ENCODE assay signal across 13 mouse cellular contexts in the genomic region with DNA sequence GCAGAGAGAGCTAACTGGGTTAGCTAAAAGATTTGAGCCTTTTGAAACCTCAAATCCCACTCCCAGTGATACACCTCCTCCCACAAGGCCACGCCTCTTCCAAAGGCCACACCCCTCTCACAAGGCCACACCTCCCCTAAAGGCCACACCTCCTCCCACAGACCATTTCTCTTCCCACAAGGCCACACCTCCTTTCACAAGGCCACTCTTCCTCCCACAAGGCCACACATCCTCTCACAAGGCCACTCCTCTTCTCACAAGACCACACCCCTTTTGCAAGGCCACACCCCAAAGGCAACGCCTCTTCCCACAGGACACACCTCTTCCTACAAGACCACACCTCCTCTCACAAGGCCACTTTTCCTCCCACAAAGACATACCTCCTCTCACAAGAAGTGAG. TPM values are rescaled to one million over a fixed set of nuclear protein-coding genes. Genes with fewer than 3 reads are reported as not detected.
DNase-seq lines count a peak whose midpoint lies in the region; ATAC-seq lines count a peak whose summit lies in the region.
"Had no signal": no experiment of that assay in that cellular context is flagged by ENCODE, and none has a peak within 500 bp of the region (broad histone marks: within the 10 kb centered on the region; RNA-seq: fewer than 3 reads in every experiment).

No protein-coding gene starts in this region.

- DNase-seq in adrenal gland, adult 2 months, result peak; percentile 30
- no peak for DNase-seq in adrenal gland, adult 18-20 months (ENCODE audit: low spot score in 2 of 2)
- DNase-seq in thymus, postnatal 0 days (ENCODE audit: low spot score), result peak; percentile 56
- no peak for DNase-seq in thymus, postnatal 10 days (ENCODE audit: low spot score in 2 of 2)
- peak; percentile 69 for DNase-seq in testis, postnatal 14 days (ENCODE audit: low spot score)
- no peak for DNase-seq in heart, postnatal 14 days
- no peak for DNase-seq in right cerebral cortex, adult 2 months (ENCODE audit: low spot score in 2 of 2)
- DNase-seq: cerebellum, adult 9-10 months had no signal

- peak; percentile 16; the same call in 1 of the 2 replicates for ATAC-seq in erythroblast, adult 5-6 weeks (replicated peaks; ENCODE audit: low FRiP score, poor library complexity, severe bottlenecking)

- intact Hi-C loops in heart, postnatal 14 days (cut with DNase I), result loop anchor here (10.0 kb wide), 1 partner anchor 173 kb away; the partner anchor contains the start of gene Plbd2

RNA-seq across cellular contexts. Expression of gene Rasal1, which starts 28.9 kb away (rescaled TPM):
- total RNA-seq in adrenal gland, adult 2 months (2021), result 10 to 100 TPM in 1 of 2 experiments, 1 to 10 TPM in 1; 4.6 to 16.1 TPM
- 19.0 and 19.2 TPM in 2 replicates for polyA plus RNA-seq in adrenal gland, adult 2 months (2012; rRNA removed)
- 10 to 100 TPM in 1 of 2 experiments, 1 to 10 TPM in 1; 4.3 to 14.1 TPM for total RNA-seq in adrenal gland, adult 18-20 months (2021)
- 11.4 and 11.8 TPM in 2 replicates for polyA plus RNA-seq in thymus, postnatal 0 days (2015; fragmentation: Nextera tagmentation; extraction: Ambion mirVana)
- total RNA-seq in erythroblast, adult 5-6 weeks (2015; ENCODE audit: low replicate concordance), result not detected in 2 replicates
- total RNA-seq in erythroblast, adult 5-6 weeks (2017; ENCODE audit: low replicate concordance), result not detected in 2 replicates
- under 1 TPM in 1 of 2 experiments, not detected in 1; 0.59 TPM for total RNA-seq in heart, postnatal 14 days (2021)
- polyA plus RNA-seq: C2C12; heart, embryonic 14.5 days had no signal

RNA-seq across cellular contexts. Expression of gene Dtx1, which starts 34.2 kb away (rescaled TPM):
- total RNA-seq in adrenal gland, adult 2 months (2021), result 10 to 100 TPM; 12.8 to 13.4 TPM
- polyA plus RNA-seq in adrenal gland, adult 2 months (2012; rRNA removed), result 28.5 and 28.6 TPM in 2 replicates
- total RNA-seq in adrenal gland, adult 18-20 months (2021), result 10 to 100 TPM in 1 of 2 experiments, 1 to 10 TPM in 1; 6.0 to 12.3 TPM
- 43.4 and 43.7 TPM in 2 replicates for polyA plus RNA-seq in thymus, postnatal 0 days (2015; fragmentation: Nextera tagmentation; extraction: Ambion mirVana)
- total RNA-seq in erythroblast, adult 5-6 weeks (2015; ENCODE audit: low replicate concordance), result not detected in 2 replicates
- total RNA-seq in erythroblast, adult 5-6 weeks (2017; ENCODE audit: low replicate concordance), result not detected in 2 replicates
- total RNA-seq in heart, postnatal 14 days (2021), result 1 to 10 TPM; 1.3 to 3.1 TPM
- polyA plus RNA-seq: C2C12 had no signal

RNA-seq across cellular contexts. Expression of gene Cfap73, which starts 43.5 kb away (rescaled TPM):
- 1 to 10 TPM in 1 of 2 experiments, not detected in 1; 1.6 TPM for total RNA-seq in adrenal gland, adult 2 months (2021)
- not detected in 2 replicates for polyA plus RNA-seq in adrenal gland, adult 2 months (2012; rRNA removed)
- total RNA-seq in adrenal gland, adult 18-20 months (2021), result under 1 TPM in 1 of 2 experiments, not detected in 1; 0.33 TPM
- 0.23 and 0.30 TPM in 2 replicates for polyA plus RNA-seq in thymus, postnatal 0 days (2015; fragmentation: Nextera tagmentation; extraction: Ambion mirVana)
- total RNA-seq in erythroblast, adult 5-6 weeks (2015; ENCODE audit: low replicate concordance), result not detected in 2 replicates
- not detected in 2 replicates for total RNA-seq in erythroblast, adult 5-6 weeks (2017; ENCODE audit: low replicate concordance)
- not detected for total RNA-seq in heart, postnatal 14 days (2021)
- polyA plus RNA-seq: C2C12; heart, embryonic 14.5 days; kidney, embryonic 14.5 days; liver, embryonic 14.5 days had no signal

Comparison
In these comparisons a context has a peak if more than half of its experiments do, and no peak if none do; other contexts are left out.
1. DNase-seq: peak in adrenal gland, adult 2 months (single experiment), thymus, postnatal 0 days (single experiment) and testis, postnatal 14 days (single experiment); none in adrenal gland, adult 18-20 months (0 of 2), thymus, postnatal 10 days (0 of 2), heart, postnatal 14 days (0 of 2) and right cerebral cortex, adult 2 months (0 of 2).